In the genomic region with DNA sequence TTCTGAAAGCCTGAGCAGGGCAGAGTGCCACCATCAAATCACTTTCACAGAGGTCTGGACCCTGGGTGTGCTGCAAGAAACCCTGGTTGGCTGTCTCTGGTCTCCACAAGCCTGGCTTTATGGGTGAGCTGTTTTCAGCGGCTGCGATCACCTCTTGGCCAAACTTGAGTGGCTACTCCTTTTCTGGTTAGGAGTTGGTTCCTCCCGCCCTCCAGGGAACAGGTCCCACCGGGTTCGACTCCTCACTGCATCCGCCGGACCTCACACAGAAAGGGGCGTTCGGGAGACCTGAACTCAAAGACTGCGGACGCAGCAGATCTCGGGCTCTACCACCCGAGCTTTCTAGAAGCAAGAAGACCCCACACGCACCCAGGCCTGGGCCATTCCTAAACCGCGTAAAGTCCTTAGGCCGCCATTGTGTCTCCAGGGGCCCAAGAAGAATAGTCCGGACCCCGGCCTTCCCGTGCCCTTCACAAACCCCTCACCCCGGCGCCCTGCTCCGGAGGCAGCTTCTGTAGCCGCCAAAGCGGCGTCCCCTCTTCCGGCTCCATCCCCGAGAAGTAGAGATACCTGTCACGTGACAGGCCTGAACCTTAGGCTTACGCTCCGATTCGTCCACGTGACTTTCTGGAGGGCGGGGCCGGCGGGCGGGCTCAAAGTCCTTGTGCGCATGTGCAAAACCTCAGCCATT, we compare ENCODE assay signal across 8 mouse cellular contexts. TPM values are rescaled to one million over a fixed set of nuclear protein-coding genes. Genes with fewer than 3 reads are reported as not detected.
DNase-seq lines count a peak whose midpoint lies in the region; ATAC-seq and TF ChIP-seq lines count a peak whose summit lies in the region.

A gene (minus strand): TSS at position 596 of the 691 bp plus-strand sequence.

- H3K4me1 ChIP-seq in bone marrow macrophage, adult 2 months (ENCODE audit: control insufficient read depth, insufficient read depth, low read length) = peaks cover 38% of the 10 kb centered on the region
- peaks cover 4% of the 10 kb centered on the region for H3K4me1 ChIP-seq in embryonic fibroblast, embryonic 13.5 days (ENCODE audit: control insufficient read depth, insufficient read depth, low read length)
- peaks cover 16% of the 10 kb centered on the region for H3K4me1 ChIP-seq in heart, embryonic 10.5 days
- H3K4me1 ChIP-seq in kidney, embryonic 15.5 days = peaks cover 26% of the 10 kb centered on the region

- H3K4me2 ChIP-seq in kidney, embryonic 15.5 days = peak within 1 kb of the TSS; percentile 75

- TF ChIP-seq CTCF in bone marrow macrophage, adult 2 months (IDR thresholded peaks at IDR 0.05; ENCODE audit: low read depth, low read length) = no peak
- TF ChIP-seq CTCF in embryonic fibroblast, embryonic 13.5 days (IDR thresholded peaks at IDR 0.05; ENCODE audit: borderline replicate concordance, insufficient read depth, low read length) = no peak

- H3K4me3 ChIP-seq in bone marrow macrophage, adult 2 months (ENCODE audit: insufficient read depth, low read length) = peak within 1 kb of the TSS; percentile 96
- H3K4me3 ChIP-seq in embryonic fibroblast, embryonic 13.5 days (ENCODE audit: insufficient read depth, low read length) = peak within 1 kb of the TSS; percentile 75
- peak within 1 kb of the TSS; percentile 88 for H3K4me3 ChIP-seq in heart, embryonic 10.5 days
- peak within 1 kb of the TSS; percentile 84 for H3K4me3 ChIP-seq in kidney, embryonic 15.5 days (replicated peaks)

- peak; percentile 92 for ATAC-seq in kidney, embryonic 15.5 days (replicated peaks; ENCODE audit: low FRiP score)
- peak; percentile 71 for ATAC-seq in monocyte, adult 5-6 weeks (replicated peaks; ENCODE audit: insufficient number of reproducible peaks, low FRiP score, low TSS enrichment, poor library complexity, severe bottlenecking)

- peak within 1 kb of the TSS; percentile 78 for H3K9ac ChIP-seq in kidney, embryonic 15.5 days

- H3K27ac ChIP-seq in bone marrow macrophage, adult 2 months (ENCODE audit: insufficient read depth, low read depth, low read length) = peak within 1 kb of the TSS; percentile 69
- no peak within 1 kb of the TSS for H3K27ac ChIP-seq in embryonic fibroblast, embryonic 13.5 days (ENCODE audit: insufficient read depth, low read length)
- H3K27ac ChIP-seq in heart, embryonic 10.5 days = peak within 1 kb of the TSS; percentile 94
- peak within 1 kb of the TSS; percentile 81 for H3K27ac ChIP-seq in kidney, embryonic 15.5 days

- no peaks in the 10 kb centered on the region for H3K27me3 ChIP-seq in heart, embryonic 10.5 days (ENCODE audit: insufficient read depth, poor library complexity, severe bottlenecking)
- H3K27me3 ChIP-seq in kidney, embryonic 15.5 days = no peaks in the 10 kb centered on the region

- DNase-seq in A20 (ENCODE audit: low read depth, low spot score) (peak; percentile 95), liver (peak; percentile 96)
- peak; percentile 97 for DNase-seq in heart, embryonic 10.5 days (ENCODE audit: low spot score)
- peak; percentile 95 to 97 for DNase-seq in spleen, postnatal 4 days (ENCODE audit: low spot score in 2 of 2)

- under 1% methylated on average over 38 of the region's 38 CpGs for WGBS in heart, embryonic 10.5 days
- WGBS in kidney, embryonic 15.5 days = under 1% methylated on average over 38 of the region's 38 CpGs

- H3K9me3 ChIP-seq in heart, embryonic 10.5 days = no peaks in the 10 kb centered on the region
- no peaks in the 10 kb centered on the region for H3K9me3 ChIP-seq in kidney, embryonic 15.5 days (replicated peaks)

- H3K36me3 ChIP-seq in heart, embryonic 10.5 days = peaks cover 8% of the 10 kb centered on the region; the same call in 1 of the 2 replicates
- H3K36me3 ChIP-seq in kidney, embryonic 15.5 days = peaks cover 13% of the 10 kb centered on the region; the same call in 1 of the 2 replicates

- peak; percentile 95 for TF ChIP-seq POLR2A in bone marrow macrophage, adult 2 months (IDR thresholded peaks at IDR 0.05; ENCODE audit: borderline replicate concordance, low read depth, low read length)
- TF ChIP-seq POLR2A in embryonic fibroblast, embryonic 13.5 days (IDR thresholded peaks at IDR 0.05; ENCODE audit: low read depth, low read length) = peak; percentile 82

RNA-seq across cellular contexts. Expression of the gene that starts here (rescaled TPM):
- 177 and 192 TPM in 2 replicates for polyA plus RNA-seq in bone marrow macrophage, adult 2 months (2012; ENCODE audit: insufficient read depth, insufficient read length, missing spikeins)
- 88.4 and 90.2 TPM in 2 replicates for polyA plus RNA-seq in embryonic fibroblast, embryonic 13.5 days (2011; ENCODE audit: insufficient read length, low read depth, missing spikeins)
- 117 and 133 TPM in 2 replicates for polyA plus RNA-seq in heart, embryonic 10.5 days (2016; fragmentation: Nextera tagmentation; extraction: Ambion mirVana)
- 136 and 166 TPM in 2 replicates for polyA plus RNA-seq in kidney, embryonic 15.5 days (2015; fragmentation: Nextera tagmentation; extraction: Ambion mirVana)
- 127 to 252 TPM (median 176 TPM) in 3 replicates for total RNA-seq in monocyte, adult 5-6 weeks (2017)
